Mouse (Mus musculus): ENCODE data around the gene Klf13.

GRCm38 (mm10) chr7:63888674-63889073 lies 50.0 kb downstream of the Klf13 start:
- no peak for TF ChIP-seq CTCF (IDR thresholded peaks at IDR 0.05; ENCODE audit: extremely low read depth, insufficient read depth, low read length)
- no peak for TF ChIP-seq POLR2A (IDR thresholded peaks at IDR 0.05; ENCODE audit: extremely low read depth, insufficient read depth, low read length)
